ENCODE assay signal across 12 mouse cellular contexts in genomic region chr19:24076536-24076935, GRCm38 (mm10). TPM values are rescaled to one million over a fixed set of nuclear protein-coding genes. Genes with fewer than 3 reads are reported as not detected.
"Had no signal": no experiment of that assay in that cellular context is flagged by ENCODE, and none has a peak within 500 bp of the region (broad histone marks: within the 10 kb centered on the region; RNA-seq: fewer than 3 reads in every experiment).

No protein-coding gene starts in this region.

- DNase-seq: kidney, adult 2 months; kidney, postnatal 25 days; layer of hippocampus, adult 9-11 months; layer of hippocampus, postnatal 36 days; liver; lung, adult 18-20 months; lung, postnatal 14 days; lung, postnatal 4 days; thymus, adult 2 months; thymus, postnatal 14 days; thymus, postnatal 4 days had no signal

RNA-seq across cellular contexts. Expression of gene Fam189a2, which starts 45.7 kb away (rescaled TPM):
- total RNA-seq: megakaryocyte progenitor cell, adult 5-6 weeks had no signal
